Mouse (Mus musculus): ENCODE data around the gene Klhdc9. TPM values are rescaled to one million over a fixed set of nuclear protein-coding genes. Genes with fewer than 3 reads are reported as not detected.

Klhdc9 gene
- polyA plus RNA-seq, 1 experiment from 2014 or later: 0.28 TPM

Other genes with a start within 250 kb of the Klhdc9 start
- 1.8 and 2.1 TPM in 2 replicates for gene Cfap126, start 246.9 kb downstream of the Klhdc9 start, polyA plus RNA-seq (2015; fragmentation: Nextera tagmentation; extraction: Ambion mirVana)
- 137 and 164 TPM in 2 replicates for gene Sdhc, start 210.2 kb downstream of the Klhdc9 start, polyA plus RNA-seq (2015; fragmentation: Nextera tagmentation; extraction: Ambion mirVana)
- 0.04 TPM in 1 of 2 replicates, not detected in the other for gene Mpz, start 210.1 kb downstream of the Klhdc9 start, polyA plus RNA-seq (2015; fragmentation: Nextera tagmentation; extraction: Ambion mirVana)
- 2.5 and 2.6 TPM in 2 replicates for gene Pcp4l1, start 164.5 kb downstream of the Klhdc9 start, polyA plus RNA-seq (2015; fragmentation: Nextera tagmentation; extraction: Ambion mirVana)
- gene Nr1i3, start 146.8 kb downstream of the Klhdc9 start, polyA plus RNA-seq (2015; fragmentation: Nextera tagmentation; extraction: Ambion mirVana): 2.2 and 2.4 TPM in 2 replicates
- gene Tomm40l, start 138.3 kb downstream of the Klhdc9 start, polyA plus RNA-seq (2015; fragmentation: Nextera tagmentation; extraction: Ambion mirVana): 11.8 and 14.9 TPM in 2 replicates
- gene Apoa2, start 135.7 kb downstream of the Klhdc9 start, polyA plus RNA-seq (2015; fragmentation: Nextera tagmentation; extraction: Ambion mirVana): 8,709 and 8,864 TPM in 2 replicates
- 111 and 128 TPM in 2 replicates for gene Fcer1g, start 126.4 kb downstream of the Klhdc9 start, polyA plus RNA-seq (2015; fragmentation: Nextera tagmentation; extraction: Ambion mirVana)
- 0.48 and 0.64 TPM in 2 replicates for gene Adamts4, start 110.4 kb downstream of the Klhdc9 start, polyA plus RNA-seq (2015; fragmentation: Nextera tagmentation; extraction: Ambion mirVana)
- gene Ndufs2, start 109.4 kb downstream of the Klhdc9 start, polyA plus RNA-seq (2015; fragmentation: Nextera tagmentation; extraction: Ambion mirVana): 138 and 143 TPM in 2 replicates
- gene B4galt3, start 90.5 kb downstream of the Klhdc9 start, polyA plus RNA-seq (2015; fragmentation: Nextera tagmentation; extraction: Ambion mirVana): 22.6 and 23.2 TPM in 2 replicates
- 205 and 206 TPM in 2 replicates for gene Ppox, start 79.6 kb downstream of the Klhdc9 start, polyA plus RNA-seq (2015; fragmentation: Nextera tagmentation; extraction: Ambion mirVana)
- 23.1 and 25.3 TPM in 2 replicates for gene Usp21, start 72.8 kb downstream of the Klhdc9 start, polyA plus RNA-seq (2015; fragmentation: Nextera tagmentation; extraction: Ambion mirVana)
- 40.3 and 45.2 TPM in 2 replicates for gene Ufc1, start 65.8 kb downstream of the Klhdc9 start, polyA plus RNA-seq (2015; fragmentation: Nextera tagmentation; extraction: Ambion mirVana)
- gene Dedd, start 31.7 kb downstream of the Klhdc9 start, polyA plus RNA-seq (2015; fragmentation: Nextera tagmentation; extraction: Ambion mirVana): 17.5 and 19.7 TPM in 2 replicates
- 38.8 and 39.0 TPM in 2 replicates for gene Nit1, start 15.2 kb downstream of the Klhdc9 start, polyA plus RNA-seq (2015; fragmentation: Nextera tagmentation; extraction: Ambion mirVana)
- gene Pfdn2, start 15.1 kb downstream of the Klhdc9 start, polyA plus RNA-seq (2015; fragmentation: Nextera tagmentation; extraction: Ambion mirVana): 30.9 and 37.8 TPM in 2 replicates
- 0.09 and 0.13 TPM in 2 replicates for gene Nectin4, start 9.3 kb upstream of the Klhdc9 start, polyA plus RNA-seq (2015; fragmentation: Nextera tagmentation; extraction: Ambion mirVana)
- 5.3 and 5.8 TPM in 2 replicates for gene Arhgap30, start 28.2 kb upstream of the Klhdc9 start, polyA plus RNA-seq (2015; fragmentation: Nextera tagmentation; extraction: Ambion mirVana)
- gene Usf1, start 50.5 kb upstream of the Klhdc9 start, polyA plus RNA-seq (2015; fragmentation: Nextera tagmentation; extraction: Ambion mirVana): 15.9 and 19.3 TPM in 2 replicates
- 4.6 and 5.3 TPM in 2 replicates for gene Tstd1, start 58.1 kb upstream of the Klhdc9 start, polyA plus RNA-seq (2015; fragmentation: Nextera tagmentation; extraction: Ambion mirVana)
- gene F11r, start 76.7 kb upstream of the Klhdc9 start, polyA plus RNA-seq (2015; fragmentation: Nextera tagmentation; extraction: Ambion mirVana): 33.8 and 34.2 TPM in 2 replicates
- gene Alyref2, start 142.7 kb upstream of the Klhdc9 start, polyA plus RNA-seq (2015; fragmentation: Nextera tagmentation; extraction: Ambion mirVana): 2.6 and 3.5 TPM in 2 replicates
- gene Itln1, start 174.5 kb upstream of the Klhdc9 start, polyA plus RNA-seq (2015; fragmentation: Nextera tagmentation; extraction: Ambion mirVana): not detected in 2 replicates
- 0.36 and 0.48 TPM in 2 replicates for gene Cd244a, start 198.4 kb upstream of the Klhdc9 start, polyA plus RNA-seq (2015; fragmentation: Nextera tagmentation; extraction: Ambion mirVana)
- gene Ly9, start 246.6 kb upstream of the Klhdc9 start, polyA plus RNA-seq (2015; fragmentation: Nextera tagmentation; extraction: Ambion mirVana): 1.5 and 1.7 TPM in 2 replicates